Mouse (Mus musculus) adrenal gland, adult 18-20 months (tissue): ENCODE results near the gene Hist2h2ab. TPM values are rescaled to one million over a fixed set of nuclear protein-coding genes. Genes with fewer than 3 reads are reported as not detected.
A peak's percentile ranks its signal among the peaks of the same experiment; 100 is the strongest.
"Not testable (repeated sequence)": the region's sequence is repeated elsewhere in the genome, so short reads cannot be mapped to it uniquely, and the experiment has no call there.

Experiments used
- DNase-seq, 2 experiments: peaks; one replicate each; pipeline ENCODE4 v3.0.0; 2021 to 2022; ENCODE audit warnings: low spot score in 2 of 2
- total RNA-seq, 2 experiments: library from RNA; stranded (reverse); gene quantifications; 1 replicate in 1 of 2; 2 replicates in 1 of 2; pipeline ENCODE4 v1.2.3; 2021

The Hist2h2ab gene
- total RNA-seq, 2 experiments from 2014 or later, result 4.9 to 5.1 TPM

DNA sequence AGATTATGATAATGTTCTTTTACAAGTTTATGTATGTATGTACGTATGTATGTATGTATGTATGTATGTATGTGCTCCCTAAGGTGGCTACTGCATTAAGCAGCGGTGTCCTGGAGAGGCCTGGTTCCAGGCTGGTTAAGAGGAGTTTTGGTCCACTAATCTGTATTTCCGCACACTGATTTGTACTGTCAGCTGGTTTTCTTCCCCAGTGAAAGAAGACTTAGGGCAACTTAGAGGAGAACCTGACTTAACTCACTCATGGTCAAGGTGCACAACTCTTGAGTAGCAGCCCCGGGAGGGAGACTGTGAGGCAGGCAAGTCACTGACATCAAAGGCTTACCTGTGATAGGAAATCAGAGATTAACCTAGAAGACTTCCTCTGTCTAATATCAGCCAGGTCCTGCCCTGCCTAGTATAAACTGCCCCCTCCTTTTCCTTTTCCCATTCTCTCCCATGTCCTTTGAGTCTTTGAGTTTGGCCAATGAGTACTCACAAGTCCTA, 17.2 kb downstream of the Hist2h2ab start:
- DNase-seq, result no peak

DNA sequence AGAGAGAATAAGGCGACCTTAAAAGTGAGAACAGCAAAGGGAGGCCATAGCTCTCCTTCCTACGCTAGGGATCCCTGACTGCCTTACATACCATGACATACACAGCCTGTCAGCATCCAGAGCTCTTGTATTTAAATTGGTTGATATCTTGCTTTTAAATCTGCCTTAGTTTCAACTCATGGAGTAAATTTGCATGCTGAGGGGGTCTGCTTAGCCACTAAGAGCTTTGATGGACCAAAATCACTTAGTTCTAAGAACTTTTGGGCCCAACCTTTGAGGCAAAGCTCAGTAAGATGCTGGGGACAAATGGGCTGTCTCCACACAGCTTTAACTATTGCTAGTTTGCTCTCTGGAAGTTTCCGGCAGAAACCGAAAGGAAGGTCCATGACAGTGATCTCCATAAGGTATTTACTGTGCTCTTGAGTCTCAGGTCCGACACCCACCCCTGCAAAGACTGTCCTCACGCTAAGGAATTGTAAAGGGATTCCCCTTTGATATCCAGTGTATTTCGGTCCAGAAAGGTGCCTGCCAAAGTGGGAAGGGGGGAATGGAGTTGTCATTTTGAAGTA, 17.8 kb downstream of the Hist2h2ab start:
- DNase-seq, result no peak

DNA sequence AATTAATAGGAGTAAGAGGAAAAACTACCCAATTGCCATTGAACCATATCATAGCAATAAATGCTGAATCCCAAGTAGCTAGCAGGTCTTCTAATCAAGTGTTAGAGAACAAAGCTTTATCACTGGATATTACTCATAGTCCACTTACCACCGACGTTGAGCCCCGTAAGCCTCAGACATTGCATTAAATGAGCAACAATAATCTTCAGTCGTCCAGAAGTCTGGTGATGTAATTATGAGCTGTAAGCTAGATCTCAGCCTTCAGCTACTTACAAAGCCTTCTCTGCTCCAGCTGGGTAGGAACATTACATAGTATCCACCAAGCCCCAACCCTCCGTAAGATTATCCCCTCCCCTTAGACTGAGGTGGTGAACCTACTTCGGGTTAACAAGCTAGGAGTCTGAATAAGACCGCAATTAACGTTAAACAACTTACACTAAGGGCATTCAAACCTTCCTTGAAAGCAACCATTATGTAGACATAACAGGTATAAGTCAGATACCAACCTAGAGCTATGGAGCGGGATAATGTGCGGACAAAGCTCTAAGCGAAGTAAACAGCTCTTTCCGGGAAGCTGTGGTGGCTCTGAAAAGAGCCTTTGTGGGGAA, 18.3 kb downstream of the Hist2h2ab start:
- no peak for DNase-seq

DNA sequence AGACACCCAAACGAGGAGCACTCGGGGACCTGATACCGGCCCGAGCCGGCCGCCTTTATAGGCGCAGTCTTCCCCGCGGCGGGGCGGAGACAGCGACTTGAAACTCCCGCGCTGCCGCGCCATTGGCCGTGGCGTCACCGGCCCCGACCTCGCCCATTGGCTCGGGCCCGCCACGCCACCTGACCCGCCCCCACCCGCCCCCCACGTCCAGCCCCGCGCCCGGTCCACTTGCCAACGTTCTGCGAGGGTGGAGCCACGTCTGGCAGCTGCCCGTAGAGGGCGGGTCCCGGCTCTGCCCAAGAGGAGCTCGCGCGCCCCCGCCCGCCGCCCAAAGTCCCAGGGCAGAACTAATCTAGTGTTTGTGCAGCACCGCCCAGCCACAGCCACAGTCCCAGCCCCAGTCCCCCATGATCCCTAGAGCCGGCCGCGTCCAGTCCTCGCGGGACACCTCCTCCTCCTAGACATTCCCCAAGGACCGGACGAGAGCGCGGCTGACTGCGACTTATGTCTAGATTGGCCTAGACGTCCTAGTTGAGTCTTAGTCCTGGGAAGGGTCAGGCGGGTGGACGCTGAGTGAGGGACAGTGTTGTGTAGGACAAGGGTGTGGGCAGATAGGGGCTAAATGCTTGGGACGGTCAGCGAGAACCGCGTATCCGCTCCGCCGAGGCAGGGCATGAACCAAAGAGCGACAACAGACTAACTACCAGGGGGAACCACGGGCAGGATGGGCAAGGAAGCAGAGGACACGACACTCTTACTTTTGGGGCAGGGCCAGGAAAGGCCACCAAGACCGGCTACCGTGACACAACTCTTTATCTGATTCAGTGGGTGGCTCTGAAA, 19.5 kb downstream of the Hist2h2ab start, which contains the start of gene Hist2h3c2:
Hist2h3c2 (minus strand) TSS at position 174 of the 840 bp plus-strand sequence.
- DNase-seq, result not testable (repeated sequence)

DNA sequence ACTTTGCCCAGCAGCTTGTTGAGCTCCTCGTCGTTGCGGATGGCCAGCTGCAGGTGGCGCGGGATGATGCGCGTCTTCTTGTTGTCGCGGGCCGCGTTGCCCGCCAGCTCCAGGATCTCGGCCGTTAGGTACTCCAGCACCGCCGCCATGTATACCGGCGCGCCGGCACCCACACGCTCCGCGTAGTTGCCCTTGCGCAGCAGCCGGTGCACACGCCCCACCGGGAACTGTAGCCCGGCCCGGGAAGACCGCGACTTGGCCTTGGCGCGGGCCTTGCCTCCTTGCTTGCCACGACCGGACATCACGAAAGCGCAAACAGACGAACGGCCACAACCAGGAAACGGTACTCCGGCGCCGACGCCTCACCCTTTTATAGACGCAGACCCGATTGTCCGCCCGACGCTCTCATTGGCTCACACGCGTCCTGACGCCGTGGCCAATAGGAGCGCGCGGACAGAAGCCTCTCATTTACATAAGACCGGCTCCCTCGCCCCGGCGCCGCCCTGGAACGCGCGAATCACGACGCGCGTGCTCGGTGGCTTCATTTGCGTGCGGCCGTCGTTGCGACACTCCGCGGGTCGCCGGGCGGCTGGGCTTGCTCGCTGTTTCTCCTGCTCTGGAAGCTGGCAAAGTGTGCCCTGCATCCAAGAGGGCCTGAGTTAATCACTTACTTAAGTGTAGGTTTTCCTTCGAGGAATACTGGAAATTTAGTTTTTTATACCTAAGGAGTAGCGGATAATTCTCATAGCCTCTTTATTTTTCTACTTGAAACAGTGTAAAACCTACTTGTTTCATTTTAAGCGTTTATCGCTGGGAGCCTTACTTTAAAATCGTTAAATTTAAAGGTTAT, 20.5 kb downstream of the Hist2h2ab start, which contains the start of gene Hist2h2aa2:
Hist2h2aa2 (minus strand) TSS at position 328 of the 850 bp plus-strand sequence.
- DNase-seq, result peak; percentile 97 to 100

DNA sequence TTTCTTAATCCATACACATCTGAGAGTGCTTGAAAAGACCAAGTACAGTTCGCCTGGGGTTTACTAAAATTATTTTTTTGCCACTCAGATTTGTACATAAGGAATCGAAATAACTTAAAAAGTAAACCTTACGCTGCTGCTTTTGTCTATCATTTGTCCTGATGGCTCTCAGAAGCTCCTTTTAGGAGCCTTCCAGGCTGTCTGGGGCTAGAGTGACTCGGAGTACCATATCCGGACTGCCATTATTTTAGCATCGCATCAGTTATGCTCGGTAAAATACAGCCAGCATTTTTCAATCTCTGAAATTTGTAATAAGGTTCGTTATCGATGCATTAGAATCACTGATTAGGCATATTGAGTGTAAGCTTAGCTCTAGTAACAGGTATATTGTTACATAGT, 21.1 kb downstream of the Hist2h2ab start:
- DNase-seq, result no peak

DNA sequence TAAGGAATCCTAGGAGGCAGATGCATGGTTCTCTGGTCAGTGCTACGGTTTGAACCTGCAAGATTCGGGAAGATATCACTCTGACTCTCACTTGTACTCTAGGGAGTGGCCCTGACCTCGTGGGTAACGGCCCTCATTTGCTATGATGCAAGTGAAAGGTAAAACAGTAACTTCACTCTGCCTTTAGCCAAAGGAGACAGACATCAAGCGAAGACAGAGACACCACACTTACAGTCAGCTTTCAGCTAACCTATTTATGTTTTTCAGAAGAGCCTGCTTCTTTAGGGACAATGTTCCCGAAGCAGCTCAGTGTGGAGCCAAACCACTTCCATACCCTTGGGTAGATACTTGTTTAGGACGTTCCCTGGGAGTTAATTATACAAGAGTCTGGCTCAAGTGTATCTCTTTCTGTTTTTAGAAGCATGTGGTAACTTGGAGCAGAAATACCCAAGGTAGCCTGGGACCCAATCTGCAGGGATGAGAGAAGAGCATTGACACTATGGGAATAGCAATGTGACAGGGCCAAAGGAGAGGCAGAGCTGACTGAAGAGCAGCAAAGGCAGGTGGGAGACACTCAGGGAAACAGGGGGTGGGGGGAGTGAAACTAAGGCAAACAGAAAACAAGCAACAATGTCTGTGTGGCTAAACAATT, 24.4 kb downstream of the Hist2h2ab start:
- no peak for DNase-seq

DNA sequence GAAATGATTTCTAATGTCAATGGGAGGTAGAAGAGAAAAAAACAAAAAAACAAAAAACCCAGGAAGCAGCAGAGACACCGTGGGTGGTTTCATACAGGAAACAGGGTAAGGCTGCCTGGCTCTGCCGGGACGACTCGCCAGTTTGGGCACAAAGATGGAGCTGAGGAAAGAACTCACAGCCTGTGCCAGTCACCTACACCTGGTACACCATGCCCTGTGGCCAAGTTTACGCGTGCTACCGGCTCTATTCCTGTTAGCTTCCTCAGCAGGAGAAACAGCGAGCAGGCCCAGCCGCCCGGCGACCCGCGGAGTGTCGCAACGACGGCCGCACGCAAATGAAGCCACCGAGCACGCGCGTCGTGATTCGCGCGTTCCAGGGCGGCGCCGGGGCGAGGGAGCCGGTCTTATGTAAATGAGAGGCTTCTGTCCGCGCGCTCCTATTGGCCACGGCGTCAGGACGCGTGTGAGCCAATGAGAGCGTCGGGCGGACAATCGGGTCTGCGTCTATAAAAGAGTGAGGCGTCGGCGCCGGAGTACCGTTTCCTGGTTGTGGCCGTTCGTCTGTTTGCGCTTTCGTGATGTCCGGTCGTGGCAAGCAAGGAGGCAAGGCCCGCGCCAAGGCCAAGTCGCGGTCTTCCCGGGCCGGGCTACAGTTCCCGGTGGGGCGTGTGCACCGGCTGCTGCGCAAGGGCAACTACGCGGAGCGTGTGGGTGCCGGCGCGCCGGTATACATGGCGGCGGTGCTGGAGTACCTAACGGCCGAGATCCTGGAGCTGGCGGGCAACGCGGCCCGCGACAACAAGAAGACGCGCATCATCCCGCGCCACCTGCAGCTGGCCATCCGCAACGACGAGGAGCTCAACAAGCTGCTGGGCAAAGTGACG, 25.6 kb downstream of the Hist2h2ab start, which contains the start of gene Hist2h2aa1:
Hist2h2aa1 (plus strand) TSS at position 495 of the 884 bp plus-strand sequence.
- peak; percentile 79 to 85 for DNase-seq

DNA sequence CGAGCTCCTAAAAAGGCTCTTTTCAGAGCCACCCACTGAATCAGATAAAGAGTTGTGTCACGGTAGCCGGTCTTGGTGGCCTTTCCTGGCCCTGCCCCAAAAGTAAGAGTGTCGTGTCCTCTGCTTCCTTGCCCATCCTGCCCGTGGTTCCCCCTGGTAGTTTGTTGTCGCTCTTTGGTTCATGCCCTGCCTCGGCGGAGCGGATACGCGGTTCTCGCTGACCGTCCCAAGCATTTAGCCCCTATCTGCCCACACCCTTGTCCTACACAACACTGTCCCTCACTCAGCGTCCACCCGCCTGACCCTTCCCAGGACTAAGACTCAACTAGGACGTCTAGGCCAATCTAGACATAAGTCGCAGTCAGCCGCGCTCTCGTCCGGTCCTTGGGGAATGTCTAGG, 26.4 kb downstream of the Hist2h2ab start:
- DNase-seq, result not testable (repeated sequence)

DNA sequence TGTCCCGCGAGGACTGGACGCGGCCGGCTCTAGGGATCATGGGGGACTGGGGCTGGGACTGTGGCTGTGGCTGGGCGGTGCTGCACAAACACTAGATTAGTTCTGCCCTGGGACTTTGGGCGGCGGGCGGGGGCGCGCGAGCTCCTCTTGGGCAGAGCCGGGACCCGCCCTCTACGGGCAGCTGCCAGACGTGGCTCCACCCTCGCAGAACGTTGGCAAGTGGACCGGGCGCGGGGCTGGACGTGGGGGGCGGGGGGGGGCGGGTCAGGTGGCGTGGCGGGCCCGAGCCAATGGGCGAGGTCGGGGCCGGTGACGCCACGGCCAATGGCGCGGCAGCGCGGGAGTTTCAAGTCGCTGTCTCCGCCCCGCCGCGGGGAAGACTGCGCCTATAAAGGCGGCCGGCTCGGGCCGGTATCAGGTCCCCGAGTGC, 26.8 kb downstream of the Hist2h2ab start, which contains the start of gene Hist2h3c1:
Hist2h3c1 (plus strand) TSS at position 259 of the 430 bp plus-strand sequence.
- not testable (repeated sequence) for DNase-seq

DNA sequence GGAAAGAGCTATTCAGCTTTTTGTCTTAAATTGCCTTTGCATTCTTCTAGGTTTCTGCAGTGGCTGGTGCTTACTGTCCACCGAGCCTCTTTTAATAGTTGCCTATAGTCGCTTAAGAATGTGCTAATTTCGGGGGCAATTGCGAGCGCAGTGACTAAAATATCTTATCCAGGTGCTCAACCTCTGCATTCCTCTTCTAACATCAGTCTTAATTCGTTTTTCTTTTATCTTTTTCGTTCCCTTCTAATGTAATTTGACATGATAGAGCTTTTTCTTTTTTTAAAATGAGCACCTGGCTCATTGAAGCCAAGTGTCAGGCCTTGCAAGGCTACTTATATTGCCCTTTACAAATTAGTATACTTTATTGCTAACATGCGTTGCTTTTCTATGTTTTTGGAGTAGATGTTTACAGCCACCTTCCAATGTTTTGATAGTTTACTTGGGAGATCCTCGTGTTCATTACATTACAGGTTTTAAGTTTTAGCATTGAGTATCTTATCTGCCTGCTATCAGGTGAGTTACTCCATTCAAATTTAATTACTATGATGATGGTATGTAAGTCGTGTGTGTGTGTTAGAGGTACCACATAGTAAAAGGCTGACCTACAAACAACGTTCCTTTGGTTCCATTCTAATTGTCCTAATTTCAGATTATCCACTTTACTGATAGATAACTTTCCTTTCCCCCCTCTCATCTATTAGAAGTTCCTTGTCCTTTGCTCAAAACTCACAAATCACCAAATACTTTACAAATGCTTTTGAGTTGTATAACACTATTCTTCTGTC, 27.9 kb downstream of the Hist2h2ab start:
- no peak for DNase-seq

DNA sequence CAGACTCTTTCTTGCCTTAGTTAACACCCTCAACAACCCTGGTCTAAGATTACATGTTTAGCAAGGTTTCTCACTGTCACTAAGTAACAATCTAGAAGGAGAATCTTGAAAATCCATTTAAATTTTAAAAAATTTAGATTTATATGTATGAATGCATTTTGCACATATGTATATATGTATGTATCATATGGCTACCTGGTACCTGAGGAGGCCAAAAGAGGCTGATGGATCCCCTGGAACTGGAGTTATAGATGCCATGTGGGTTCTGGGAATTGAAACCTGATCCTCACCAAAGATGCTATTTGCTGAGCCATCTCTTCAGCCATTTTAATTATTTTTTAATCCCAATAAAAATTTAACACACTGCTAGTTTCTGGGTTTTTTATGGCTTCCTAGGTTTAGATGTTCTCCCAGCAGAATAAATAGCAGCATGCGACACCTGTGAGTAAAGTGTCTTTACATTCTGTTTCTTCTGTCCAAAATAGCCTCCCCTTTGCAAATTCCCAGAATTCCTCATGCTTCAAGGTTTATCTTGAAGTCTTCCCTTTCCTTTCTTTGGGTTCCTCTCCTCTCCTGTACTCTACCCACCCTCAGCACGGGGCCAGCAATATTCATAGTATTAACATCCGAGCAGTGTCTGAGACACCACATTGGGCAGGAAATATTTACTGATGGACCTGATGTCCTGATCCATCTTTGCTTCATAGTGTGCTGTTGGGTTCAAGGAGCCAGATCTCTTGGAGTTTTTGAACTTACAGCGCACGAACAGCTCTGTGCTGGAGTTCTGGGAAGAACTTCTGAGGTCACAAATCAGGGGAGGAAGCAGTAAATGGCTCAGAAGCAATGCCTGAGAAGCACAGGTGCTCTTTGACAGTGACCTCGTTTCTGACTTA, 28.7 kb downstream of the Hist2h2ab start:
- no peak for DNase-seq

DNA sequence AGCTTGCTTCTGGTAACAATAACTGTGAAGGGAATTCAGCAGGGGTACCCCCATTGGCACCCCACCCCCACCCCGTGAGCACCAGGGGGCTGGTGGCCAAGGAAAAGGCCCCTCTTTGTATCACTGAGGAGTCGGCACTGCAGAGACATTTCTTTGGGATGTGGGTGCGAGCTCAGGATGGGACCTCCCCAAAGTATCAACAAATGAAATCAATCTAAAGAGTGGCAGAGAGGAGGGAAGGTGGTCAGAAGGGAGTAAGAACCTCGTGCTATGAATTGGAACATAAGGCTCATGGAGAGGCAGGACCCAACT, 29.3 kb downstream of the Hist2h2ab start:
- DNase-seq, result no peak

DNA sequence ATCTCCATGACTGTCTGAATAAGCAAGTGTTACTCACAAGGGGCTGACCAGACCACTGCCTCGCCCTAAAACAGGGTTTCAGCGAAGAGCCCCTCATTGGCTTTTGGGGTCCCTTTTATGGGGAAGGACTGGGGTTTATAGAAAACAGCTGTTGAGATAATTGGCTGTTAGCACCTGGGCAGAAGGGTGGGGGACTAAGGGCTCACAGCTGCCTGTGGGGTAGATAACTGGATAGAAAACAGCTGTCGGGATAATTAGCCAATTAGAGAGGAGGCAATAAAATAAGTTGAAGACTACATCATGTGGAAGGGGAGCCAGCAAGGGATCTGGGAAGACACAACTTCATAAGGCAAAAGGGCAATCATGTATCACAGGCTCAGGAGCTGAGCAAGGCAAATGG, 31.2 kb downstream of the Hist2h2ab start:
- no peak for DNase-seq

DNA sequence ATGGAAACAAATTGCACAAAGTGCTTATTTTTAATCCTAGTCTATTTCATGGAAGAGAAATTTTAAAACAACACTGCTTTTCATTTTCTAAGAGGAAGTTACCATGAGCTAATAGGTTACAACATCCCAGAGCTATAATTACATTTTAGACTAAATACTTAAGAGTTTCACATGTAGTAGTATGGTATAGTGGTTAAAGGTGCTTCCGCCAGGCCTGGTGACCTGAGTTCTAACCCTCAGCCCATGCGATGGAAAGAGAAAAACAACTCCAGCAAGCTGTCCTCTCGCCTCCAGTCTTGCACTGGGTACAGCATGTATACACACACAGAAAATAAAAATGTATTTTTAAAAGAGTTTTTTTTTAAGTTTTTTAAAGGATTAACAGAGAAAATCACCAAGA, 32.1 kb downstream of the Hist2h2ab start:
- no peak for DNase-seq

DNA sequence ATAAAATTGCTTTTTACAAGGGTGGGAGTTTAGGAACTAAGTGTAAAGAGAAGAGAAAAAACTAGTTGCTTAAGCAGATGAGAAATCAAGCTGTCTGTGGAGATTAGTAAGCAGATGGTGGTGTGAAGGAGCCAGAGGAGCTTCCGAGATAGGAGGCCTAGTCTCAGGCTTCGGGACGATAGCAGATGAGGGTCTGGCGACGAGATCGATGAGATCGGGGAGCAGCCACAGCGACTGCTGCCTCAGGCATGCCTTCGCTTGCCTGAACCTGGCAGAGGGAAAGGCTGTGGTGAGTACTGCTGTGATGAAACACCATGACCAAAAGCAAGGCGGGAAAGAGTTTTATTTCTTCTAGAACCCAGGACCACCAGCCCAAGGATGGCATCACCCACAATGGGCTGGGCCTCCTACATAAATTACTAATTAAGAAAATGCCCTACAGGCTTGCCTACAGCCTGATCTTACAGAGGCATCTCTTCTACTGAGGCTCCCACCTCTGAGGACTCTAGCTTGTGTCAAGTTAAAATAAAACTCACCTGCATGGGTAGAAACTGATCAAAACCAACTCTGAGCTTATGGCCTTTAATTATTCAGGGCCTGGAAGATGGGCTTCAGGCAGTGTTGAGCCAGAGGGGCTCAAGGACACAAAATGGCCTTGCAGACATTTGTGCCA, 35.2 kb downstream of the Hist2h2ab start:
- DNase-seq, result no peak
